Mouse (Mus musculus) lung, adult 2 months (tissue): Measurements from ENCODE around the gene Cebpg.

ENCODE experiments used
- CTCF ChIP-seq: fragments of 200-500 bp; IDR thresholded peaks from 2 replicates; pipeline ENCODE4 v1.5.1; 2011; ENCODE audit warnings: mild to moderate bottlenecking, low read length, control low read depth; ENCODE audit not compliant: insufficient read depth
- POLR2A ChIP-seq: fragments of 200-500 bp; IDR thresholded peaks from 2 replicates; pipeline ENCODE4 v1.6.1; 2011; ENCODE audit warnings: low read depth, mild to moderate bottlenecking, control low read depth, low read length, borderline replicate concordance; ENCODE audit errors: extremely low read depth

GRCm38 (mm10) chr7:35080843-35081338, 24.5 kb upstream of the Cebpg start:
- TF ChIP-seq POLR2A (peak; percentile 56; the same call in 1 of the 2 replicates), CTCF (no peak)
